Mouse (Mus musculus) liver, postnatal 0 days (tissue): ENCODE results near the gene Stx1b. TPM values are rescaled to one million over a fixed set of nuclear protein-coding genes. Genes with fewer than 3 reads are reported as not detected.
"Not testable (repeated sequence)": the region's sequence is repeated elsewhere in the genome, so short reads cannot be mapped to it uniquely, and the experiment has no call there.

Source experiments
- ATAC-seq: fragments of 200-750 bp; cut with Nextera tagmentation; 2 replicates; pipeline ENCODE4 v1.8.0; 2017; ENCODE audit warnings: mild to moderate bottlenecking, moderate library complexity
- DNase-seq: peaks from one replicate; pipeline ENCODE4 v3.0.0-alpha.2; 2016
- H3K27ac ChIP-seq: fragments of 300-500 bp; sonication (generic); 2 replicates; pipeline ENCODE4 v1.5.1; 2014; ENCODE audit warnings: antibody characterized with exemption, moderate library complexity, mild to moderate bottlenecking, low read depth
- H3K27me3 ChIP-seq: fragments of 300-500 bp; sonication (generic); 2 replicates; pipeline ENCODE4 v1.6.1; 2014; ENCODE audit warnings: low read length, control low read depth, mixed read lengths; ENCODE audit not compliant: insufficient read depth
- H3K36me3 ChIP-seq: fragments of 300-500 bp; sonication (generic); replicated peaks from 2 replicates; pipeline ENCODE4 v1.6.1; 2014; ENCODE audit warnings: mild to moderate bottlenecking, control low read depth, low read length, moderate library complexity, mixed read lengths; ENCODE audit not compliant: insufficient read depth
- H3K4me1 ChIP-seq: fragments of 300-500 bp; sonication (generic); 2 replicates; pipeline ENCODE4 v1.6.1; 2014; ENCODE audit warnings: antibody characterized with exemption, mild to moderate bottlenecking, control low read depth; ENCODE audit not compliant: insufficient read depth
- H3K4me2 ChIP-seq: fragments of 300-500 bp; sonication (generic); 2 replicates; pipeline ENCODE4 v1.6.1; 2014; ENCODE audit warnings: low read depth, mild to moderate bottlenecking, low read length, moderate library complexity, mixed read lengths
- H3K4me3 ChIP-seq: fragments of 300-500 bp; sonication (generic); 2 replicates; pipeline ENCODE4 v1.5.1; 2014; ENCODE audit warnings: low read depth, low read length
- H3K9ac ChIP-seq: fragments of 300-500 bp; sonication (generic); replicated peaks from 2 replicates; pipeline ENCODE4 v1.6.1; 2014; ENCODE audit warnings: mild to moderate bottlenecking, moderate library complexity
- H3K9me3 ChIP-seq: fragments of 300-500 bp; sonication (generic); 2 replicates; pipeline ENCODE4 v1.6.1; 2016; ENCODE audit warnings: mild to moderate bottlenecking, control low read depth, low read length, mixed read lengths
- CTCF ChIP-seq: sonication (generic); IDR thresholded peaks from 2 replicates; pipeline ENCODE4 v1.5.1; 2016; ENCODE audit warnings: antibody characterized with exemption, low read depth
- EP300 ChIP-seq: IDR thresholded peaks from 2 replicates; pipeline ENCODE4 v1.6.1; 2016; ENCODE audit warnings: antibody characterized with exemption, low read depth, mild to moderate bottlenecking
- WGBS: fragments of 180-500 bp; shearing (Covaris S2); extraction: QIAGEN DNeasy Blood & Tissue Kit; methylation state at CpG from one replicate; pipeline ENCODE4 v1.1.7; 2014; ENCODE audit not compliant: insufficient replicate concordance; 5-methylcytosine and 5-hydroxymethylcytosine counted together
- polyA plus RNA-seq: library from polyadenylated mRNA; unstranded; fragments of >200 nt; fragmentation: Nextera tagmentation; extraction: Ambion mirVana; gene quantifications from 2 replicates; pipeline ENCODE4 v1.2.1, GENCODE M21; 2015

The Stx1b gene
- polyA plus RNA-seq, 1 experiment from 2014 or later, result 0.48 TPM

DNA sequence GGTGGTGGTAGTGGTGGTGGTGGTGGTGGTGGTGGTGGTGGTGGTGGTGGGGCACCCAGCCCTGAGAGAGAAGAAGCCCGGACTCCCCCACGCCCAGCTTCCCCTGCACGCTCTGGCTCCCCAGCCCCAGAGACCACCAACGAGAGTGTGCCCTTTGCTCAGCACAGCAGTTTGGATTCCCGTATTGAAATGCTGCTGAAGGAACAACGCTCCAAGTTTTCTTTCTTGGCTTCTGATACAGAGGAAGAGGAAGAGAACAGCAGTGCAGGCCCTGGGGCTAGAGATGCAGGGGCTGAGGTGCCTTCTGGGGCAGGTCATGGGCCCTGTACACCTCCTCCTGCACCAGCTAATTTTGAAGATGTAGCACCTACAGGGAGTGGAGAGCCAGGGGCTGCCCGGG, 39.0 kb downstream of the Stx1b start, which contains the start of gene Gm49388:
Gene Gm49388 (plus strand): TSS at position 301 of the 400 bp plus-strand sequence.
- WGBS, result 89% methylated on average over 7 of the region's 7 CpGs
- no peak for TF ChIP-seq EP300
- TF ChIP-seq CTCF, result no peak

DNA sequence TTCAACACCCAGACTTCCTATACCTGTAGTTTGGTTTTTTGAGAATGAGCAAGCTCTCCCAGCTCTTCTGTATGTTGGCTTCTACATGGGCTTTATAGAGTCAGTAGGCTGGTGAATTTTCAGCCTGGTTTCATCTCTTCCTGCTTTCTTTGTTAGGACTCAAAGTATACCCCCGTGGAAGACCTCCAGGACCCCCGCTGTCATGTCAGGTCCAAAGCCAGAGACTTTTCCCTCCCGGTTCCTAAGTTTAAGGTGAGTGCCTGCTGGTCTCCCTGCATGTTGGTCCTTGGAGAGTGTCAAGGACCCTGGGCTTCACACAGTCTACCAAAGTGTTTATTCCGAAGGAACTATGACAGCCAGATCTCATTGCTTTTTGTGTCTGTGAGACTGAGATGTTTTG, 46.0 kb downstream of the Stx1b start:
- H3K4me3 ChIP-seq, result peak overlapping the region; percentile 96
- H3K36me3 ChIP-seq, result peaks cover 41% of the 10 kb centered on the region
- ATAC-seq, result no peak
- H3K27me3 ChIP-seq, result no peaks in the 10 kb centered on the region
- H3K9me3 ChIP-seq, result no peaks in the 10 kb centered on the region
- no peak for DNase-seq
- TF ChIP-seq CTCF, result no peak
- no peak for TF ChIP-seq EP300
- H3K9ac ChIP-seq, result peak overlapping the region; percentile 93
- WGBS, result 72% methylated on average over 4 of the region's 4 CpGs
- peaks cover 5% of the 10 kb centered on the region for H3K4me1 ChIP-seq
- H3K27ac ChIP-seq, result no peak overlapping the region
- peak overlapping the region; percentile 95 for H3K4me2 ChIP-seq

More for the DNA sequence above, 39.0 kb downstream of the Stx1b start, which contains the start of gene Gm49388:
- Histone ChIP-seq H3K27me3 (no peaks in the 10 kb centered on the region), H3K9ac (no peak within 1 kb of the TSS), H3K9me3 (no peaks in the 10 kb centered on the region), H3K36me3 (peaks cover 95% of the 10 kb centered on the region), H3K4me1 (no peaks in the 10 kb centered on the region; the same call in 1 of the 2 replicates), H3K27ac (no peak within 1 kb of the TSS), H3K4me3 (no peak within 1 kb of the TSS), H3K4me2 (no peak within 1 kb of the TSS)
- no peak for DNase-seq
- no peak for ATAC-seq

DNA sequence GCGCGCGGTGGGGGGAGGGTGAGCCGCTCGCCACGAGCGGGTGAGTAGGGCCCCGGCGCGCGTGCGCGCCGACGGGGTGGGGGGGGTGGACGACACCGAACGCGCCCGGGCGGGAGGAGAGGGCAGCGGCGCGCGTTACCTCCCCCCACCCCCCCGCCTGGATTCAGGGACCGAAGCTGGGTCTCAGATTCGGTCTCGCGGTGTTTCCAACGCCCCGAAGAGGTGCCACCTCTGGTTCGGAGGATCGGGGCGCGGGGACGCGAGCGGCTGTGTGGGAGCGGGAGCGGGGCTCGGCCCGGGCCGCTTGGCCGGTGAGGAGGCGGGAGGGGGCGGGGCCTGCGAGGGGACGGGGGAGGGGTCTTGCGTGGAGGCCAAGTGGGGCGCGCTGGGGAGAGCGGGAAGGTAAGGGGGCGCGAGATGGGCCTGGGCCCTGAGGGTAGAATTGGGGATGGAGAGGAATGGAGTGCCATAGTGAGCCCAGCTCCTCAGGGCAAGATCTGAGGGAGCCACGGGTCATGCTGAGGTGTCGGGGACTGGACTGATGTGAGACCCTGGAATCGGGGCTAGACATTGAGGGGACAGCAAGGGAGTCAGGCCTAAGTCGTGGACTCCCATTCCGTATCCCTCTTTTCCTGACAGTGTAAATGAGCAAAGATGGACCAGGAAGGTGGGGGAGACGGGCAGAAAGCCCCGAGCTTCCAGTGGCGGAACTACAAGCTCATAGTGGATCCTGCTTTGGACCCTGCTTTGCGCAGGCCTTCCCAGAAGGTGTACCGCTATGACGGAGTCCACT, 46.7 kb downstream of the Stx1b start:
- peak; percentile 80 for DNase-seq
- TF ChIP-seq CTCF (no peak), EP300 (no peak)

DNA sequence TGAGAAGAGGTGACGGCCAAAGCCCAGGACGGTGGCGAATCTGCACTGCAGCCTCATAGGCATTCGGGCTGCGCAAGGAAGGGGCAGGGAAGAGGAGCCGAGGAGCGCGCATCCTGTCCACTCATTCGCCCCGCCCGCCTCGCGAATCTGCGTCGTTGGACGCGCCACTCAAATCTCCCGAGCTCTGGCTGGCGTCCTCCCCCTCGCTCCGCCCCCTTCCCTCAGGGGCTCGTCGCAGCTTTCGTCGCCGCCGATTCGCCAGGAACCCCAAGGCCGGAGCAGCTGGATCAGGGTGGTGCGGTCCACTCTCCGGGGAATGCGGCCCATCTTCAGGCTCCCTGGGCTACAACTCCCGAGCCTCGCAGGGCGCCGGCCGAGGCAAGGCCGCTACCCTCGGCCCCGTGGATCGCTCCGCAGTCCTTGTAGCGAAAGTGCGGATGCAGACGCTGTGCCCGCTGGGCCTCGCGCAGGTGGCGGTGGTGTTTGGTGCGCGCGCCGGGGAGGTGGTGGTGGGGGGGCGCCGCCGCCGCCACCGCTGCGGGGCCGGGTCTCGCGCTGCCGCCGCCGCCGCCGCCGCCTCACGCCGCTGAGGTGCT, 47.4 kb downstream of the Stx1b start:
- Histone ChIP-seq H3K27ac (peak overlapping the region; percentile 98), H3K4me2 (peak overlapping the region; percentile 95), H3K9ac (peak overlapping the region; percentile 93), H3K4me3 (peak overlapping the region; percentile 96), H3K27me3 (no peaks in the 10 kb centered on the region), H3K4me1 (peaks cover 8% of the 10 kb centered on the region), H3K36me3 (peaks cover 30% of the 10 kb centered on the region), H3K9me3 (no peaks in the 10 kb centered on the region)
- DNase-seq (peak; percentile 98), ATAC-seq (peak; percentile 92)
- WGBS, result under 1% methylated on average over 57 of the region's 70 CpGs
- no peak for TF ChIP-seq CTCF
- 0 out of 2 replicates have a peak, but pooled peaks have one; percentile 44 for TF ChIP-seq EP300

More for the DNA sequence above, 46.7 kb downstream of the Stx1b start:
- Histone ChIP-seq H3K4me1 (peaks cover 5% of the 10 kb centered on the region), H3K4me2 (peak overlapping the region; percentile 95), H3K27ac (peak overlapping the region; percentile 98), H3K9ac (peak overlapping the region; percentile 93), H3K9me3 (no peaks in the 10 kb centered on the region), H3K4me3 (peak overlapping the region; percentile 96), H3K27me3 (no peaks in the 10 kb centered on the region), H3K36me3 (peaks cover 37% of the 10 kb centered on the region)
- ATAC-seq, result peak; percentile 60
- WGBS, result 5% methylated on average over 42 of the region's 66 CpGs

DNA sequence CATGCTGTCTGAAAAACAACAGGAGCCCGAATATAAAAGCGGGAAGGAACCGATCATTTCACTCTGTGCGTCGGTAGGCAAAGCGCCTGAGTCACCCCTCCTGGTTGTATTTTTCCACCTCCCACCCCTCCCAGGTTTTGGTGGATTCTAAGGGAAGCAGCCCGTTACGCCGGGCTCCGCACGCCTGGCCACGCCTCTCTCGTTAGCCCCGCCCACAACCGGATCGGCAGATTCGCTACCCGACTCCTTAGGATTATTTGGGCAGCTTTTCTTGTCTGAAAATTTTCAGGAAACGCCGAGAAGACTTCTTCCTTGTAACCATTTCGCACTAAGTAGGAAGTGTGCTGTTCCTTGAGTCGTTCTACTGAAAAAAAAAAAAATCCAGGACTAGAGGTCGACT, 47.9 kb downstream of the Stx1b start, which contains the start of gene Setd1a:
Gene Setd1a (plus strand): TSS at position 245 of the 400 bp plus-strand sequence.
- Histone ChIP-seq H3K36me3 (peaks cover 25% of the 10 kb centered on the region), H3K9ac (peak within 1 kb of the TSS; percentile 93), H3K27me3 (no peaks in the 10 kb centered on the region), H3K4me3 (peak within 1 kb of the TSS; percentile 96), H3K4me2 (peak within 1 kb of the TSS; percentile 95), H3K9me3 (no peaks in the 10 kb centered on the region), H3K4me1 (peaks cover 11% of the 10 kb centered on the region), H3K27ac (peak within 1 kb of the TSS; percentile 98)
- WGBS, result under 1% methylated on average over 23 of the region's 23 CpGs
- ATAC-seq (peak; percentile 53), DNase-seq (peak; percentile 92)
- peak; percentile 6; the same call in 1 of the 2 replicates for TF ChIP-seq EP300
- no peak for TF ChIP-seq CTCF

DNA sequence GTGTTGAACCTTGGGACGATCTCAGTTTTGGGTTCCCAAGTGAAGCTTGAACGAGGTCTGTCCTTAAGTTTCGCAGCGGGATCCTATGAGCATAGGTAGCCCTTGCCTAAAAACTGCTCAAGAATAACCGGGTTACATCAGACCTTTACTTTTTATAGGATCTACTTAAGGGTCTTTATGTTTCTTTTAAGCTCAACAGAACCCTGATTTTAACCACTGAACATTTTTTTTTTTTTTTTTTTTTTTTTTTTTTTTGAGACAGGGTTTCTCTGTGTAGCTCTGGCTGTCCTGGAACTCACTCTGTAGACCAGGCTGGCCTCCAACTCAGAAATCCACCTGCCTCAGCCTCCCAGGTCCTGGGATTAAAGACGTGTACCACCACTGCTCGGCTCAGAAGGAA, 48.5 kb downstream of the Stx1b start:
- Histone ChIP-seq H3K9ac (peak overlapping the region; percentile 93), H3K4me1 (peaks cover 17% of the 10 kb centered on the region), H3K27ac (peak overlapping the region; percentile 98; the same call in 1 of the 2 replicates), H3K4me3 (peak overlapping the region; percentile 96), H3K36me3 (peaks cover 19% of the 10 kb centered on the region), H3K4me2 (peak overlapping the region; percentile 95)
- DNase-seq, ATAC-seq, H3K9me3 ChIP-seq, H3K27me3 ChIP-seq: not testable (repeated sequence)
- 66% methylated on average over 7 of the region's 7 CpGs for WGBS
